Mouse (Mus musculus) forebrain, postnatal 0 days (tissue): ENCODE measurements at regions not wholly inside any gene's neighbourhood (a gene's known extent, or its start where the extent isn't known, plus 50 kb on each side); places are given as distances from the start of the nearest gene placed in this dataset.
"Not testable (repeated sequence)": the region's sequence is repeated elsewhere in the genome, so short reads cannot be mapped to it uniquely, and the experiment has no call there.

Experiments used
- ATAC-seq: fragments of 200-750 bp; cut with Nextera tagmentation; 2 replicates; pipeline ENCODE4 v1.8.0; 2017; ENCODE audit warnings: mild to moderate bottlenecking, moderate library complexity
- DNase-seq: peaks from one replicate; pipeline ENCODE4 v3.0.0-alpha.2; 2015
- H3K27ac ChIP-seq: fragments of 300-500 bp; sonication (generic); 2 replicates; pipeline ENCODE4 v1.5.1; 2014; ENCODE audit warnings: low read depth, mild to moderate bottlenecking, antibody characterized with exemption, low read length, moderate library complexity, mixed read lengths
- H3K27me3 ChIP-seq: fragments of 300-500 bp; sonication (generic); 2 replicates; pipeline ENCODE4 v1.6.1; 2014; ENCODE audit warnings: mild to moderate bottlenecking, low read length, mixed read lengths; ENCODE audit not compliant: insufficient read depth
- H3K36me3 ChIP-seq: fragments of 300-500 bp; sonication (generic); 2 replicates; pipeline ENCODE4 v1.6.1; 2014; ENCODE audit warnings: mild to moderate bottlenecking, moderate library complexity; ENCODE audit not compliant: insufficient read depth
- H3K4me1 ChIP-seq: fragments of 300-500 bp; sonication (generic); 2 replicates; pipeline ENCODE4 v1.6.1; 2014; ENCODE audit warnings: antibody characterized with exemption; ENCODE audit not compliant: insufficient read depth
- H3K4me2 ChIP-seq: fragments of 300-500 bp; sonication (generic); 2 replicates; pipeline ENCODE4 v1.6.1; 2014; ENCODE audit warnings: low read depth, mild to moderate bottlenecking, moderate library complexity
- H3K4me3 ChIP-seq: fragments of 300-500 bp; sonication (generic); 2 replicates; pipeline ENCODE4 v1.5.1; 2014; ENCODE audit warnings: low read depth, low read length, mixed read lengths
- H3K9ac ChIP-seq: fragments of 300-500 bp; sonication (generic); 2 replicates; pipeline ENCODE4 v1.6.1; 2014; ENCODE audit warnings: mild to moderate bottlenecking
- H3K9me3 ChIP-seq: fragments of 300-500 bp; sonication (generic); 2 replicates; pipeline ENCODE4 v1.6.1; 2016; ENCODE audit warnings: low read length
- CTCF ChIP-seq: sonication (generic); IDR thresholded peaks from 2 replicates; pipeline ENCODE4 v1.5.1; 2016; ENCODE audit warnings: antibody characterized with exemption, control low read depth, low read depth
- WGBS: fragments of 180-500 bp; shearing (Covaris S2); extraction: QIAGEN DNeasy Blood & Tissue Kit; methylation state at CpG from one replicate; pipeline ENCODE4 v1.1.7; 2014; 5-methylcytosine and 5-hydroxymethylcytosine counted together

GRCm38 (mm10) chr14:15842024-15842599, 403.3 kb upstream of the Lrrc3b start:
- ATAC-seq (peak; percentile 50; the same call in 1 of the 2 replicates), DNase-seq (peak; percentile 1)
- Histone ChIP-seq H3K4me3 (no peak overlapping the region), H3K4me1 (no peaks in the 10 kb centered on the region), H3K9me3 (no peaks in the 10 kb centered on the region), H3K27ac (no peak overlapping the region), H3K4me2 (no peak overlapping the region), H3K9ac (no peak overlapping the region), H3K27me3 (no peaks in the 10 kb centered on the region), H3K36me3 (no peaks in the 10 kb centered on the region)
- 10% methylated on average over 1 of the region's 1 CpGs for WGBS
- no peak for TF ChIP-seq CTCF

- no peak overlapping the region for H3K9ac ChIP-seq
- no peak overlapping the region for H3K4me2 ChIP-seq
- TF ChIP-seq CTCF, result no peak
- H3K27ac ChIP-seq, result no peak overlapping the region
- no peak for DNase-seq
- no peaks in the 10 kb centered on the region for H3K4me1 ChIP-seq
- H3K9me3 ChIP-seq, result no peaks in the 10 kb centered on the region
- no peaks in the 10 kb centered on the region for H3K27me3 ChIP-seq
- no peak for ATAC-seq
- H3K4me3 ChIP-seq, result no peak overlapping the region
- H3K36me3 ChIP-seq, result no peaks in the 10 kb centered on the region
- 64% methylated on average over 3 of the region's 3 CpGs for WGBS
Observed at GRCm38 (mm10) chr14:15868520-15868919, 380.6 kb upstream of the Ngly1 start.

GRCm38 (mm10) chr14:15872013-15872412, 377.1 kb upstream of the Ngly1 start:
- no peaks in the 10 kb centered on the region for H3K4me1 ChIP-seq
- no peak for DNase-seq
- no peak overlapping the region for H3K4me3 ChIP-seq
- no peak for TF ChIP-seq CTCF
- H3K9ac ChIP-seq, result no peak overlapping the region
- ATAC-seq, result no peak
- H3K27ac ChIP-seq, result no peak overlapping the region
- no peaks in the 10 kb centered on the region for H3K9me3 ChIP-seq
- no peak overlapping the region for H3K4me2 ChIP-seq
- no peaks in the 10 kb centered on the region for H3K27me3 ChIP-seq
- H3K36me3 ChIP-seq, result no peaks in the 10 kb centered on the region
- 85% methylated on average over 2 of the region's 2 CpGs for WGBS

- DNase-seq (no peak), ATAC-seq (no peak)
- TF ChIP-seq CTCF, result no peak
- no peak overlapping the region for H3K27ac ChIP-seq
- H3K9ac ChIP-seq, result no peak overlapping the region
- H3K4me3 ChIP-seq, result no peak overlapping the region
- no peaks in the 10 kb centered on the region for H3K9me3 ChIP-seq
- H3K4me2 ChIP-seq, result no peak overlapping the region
- 83% methylated on average over 3 of the region's 3 CpGs for WGBS
- H3K36me3 ChIP-seq, result no peaks in the 10 kb centered on the region
- no peaks in the 10 kb centered on the region for H3K27me3 ChIP-seq
- no peaks in the 10 kb centered on the region for H3K4me1 ChIP-seq
Observed at GRCm38 (mm10) chr14:15880146-15880545, 368.9 kb upstream of the Ngly1 start.

GRCm38 (mm10) chr14:15881284-15881683, 367.8 kb upstream of the Ngly1 start:
- WGBS, result 64% methylated on average over 1 of the region's 1 CpGs
- Histone ChIP-seq H3K4me2 (no peak overlapping the region), H3K4me1 (no peaks in the 10 kb centered on the region), H3K9ac (no peak overlapping the region), H3K27ac (no peak overlapping the region), H3K9me3 (no peaks in the 10 kb centered on the region), H3K4me3 (no peak overlapping the region), H3K27me3 (no peaks in the 10 kb centered on the region), H3K36me3 (no peaks in the 10 kb centered on the region)
- ATAC-seq (no peak), DNase-seq (peak; percentile 1)
- peak; percentile 62 for TF ChIP-seq CTCF

- no peak for ATAC-seq
- Histone ChIP-seq H3K9ac (no peak overlapping the region), H3K9me3 (no peaks in the 10 kb centered on the region), H3K4me1 (no peaks in the 10 kb centered on the region), H3K27me3 (no peaks in the 10 kb centered on the region), H3K27ac (no peak overlapping the region), H3K36me3 (no peaks in the 10 kb centered on the region), H3K4me2 (no peak overlapping the region), H3K4me3 (no peak overlapping the region)
- no peak for DNase-seq
- TF ChIP-seq CTCF, result no peak
- 81% methylated on average over 2 of the region's 2 CpGs for WGBS
Observed at GRCm38 (mm10) chr14:15884641-15885340, 364.3 kb upstream of the Ngly1 start.

- DNase-seq (no peak), ATAC-seq (no peak)
- Histone ChIP-seq H3K4me2 (no peak overlapping the region), H3K27ac (no peak overlapping the region), H3K27me3 (no peaks in the 10 kb centered on the region), H3K4me3 (no peak overlapping the region), H3K9ac (no peak overlapping the region), H3K9me3 (no peaks in the 10 kb centered on the region), H3K36me3 (no peaks in the 10 kb centered on the region), H3K4me1 (no peaks in the 10 kb centered on the region)
- TF ChIP-seq CTCF, result no peak
- 77% methylated on average over 1 of the region's 1 CpGs for WGBS
Observed at GRCm38 (mm10) chr14:15897098-15897497, 352.0 kb upstream of the Ngly1 start.

- not testable (repeated sequence) for H3K36me3 ChIP-seq, H3K4me3 ChIP-seq, H3K27ac ChIP-seq, H3K9me3 ChIP-seq, DNase-seq, H3K4me1 ChIP-seq, H3K9ac ChIP-seq, H3K27me3 ChIP-seq, H3K4me2 ChIP-seq, ATAC-seq
- 92% methylated on average over 11 of the region's 11 CpGs for WGBS
Observed at GRCm38 (mm10) chr14:15906429-15906828, 342.7 kb upstream of the Ngly1 start.

GRCm38 (mm10) chr14:15913206-15913605, 335.9 kb upstream of the Ngly1 start:
- H3K9ac ChIP-seq, result not testable (repeated sequence)

More at GRCm38 (mm10) chr14:15913206-15913605, 335.9 kb upstream of the Ngly1 start:
- H3K36me3 ChIP-seq, H3K27ac ChIP-seq, H3K4me1 ChIP-seq, H3K27me3 ChIP-seq, ATAC-seq, H3K4me2 ChIP-seq, H3K9me3 ChIP-seq, H3K4me3 ChIP-seq, DNase-seq: not testable (repeated sequence)
- WGBS, result 70% methylated on average over 4 of the region's 4 CpGs
